Mouse (Mus musculus): ENCODE measurements around the gene Olfr58. TPM values are rescaled to one million over a fixed set of nuclear protein-coding genes. Genes with fewer than 3 reads are reported as not detected.
"Not testable (repeated sequence)": the region's sequence is repeated elsewhere in the genome, so short reads cannot be mapped to it uniquely, and the experiment has no call there.

Gene Olfr58
- polyA plus RNA-seq (2021) = not detected

DNA sequence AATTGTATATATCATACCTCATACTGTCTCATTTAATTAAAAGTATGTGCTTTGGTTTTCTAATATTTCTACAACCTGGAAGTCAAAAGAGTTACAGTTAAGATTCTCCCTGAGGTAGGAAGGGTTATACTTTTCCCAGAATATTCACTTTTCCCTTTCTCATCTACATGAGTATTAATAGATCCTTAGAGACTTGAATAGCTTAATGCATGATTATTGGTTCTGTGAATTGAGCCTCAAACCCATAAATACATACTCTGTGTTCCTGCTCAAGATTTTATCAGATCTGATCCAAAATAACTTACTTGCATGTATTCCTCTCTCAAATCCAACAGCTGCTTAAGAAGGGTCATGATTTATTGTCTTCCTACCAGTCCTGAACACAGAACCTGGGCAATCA is at the start of gene Olfr58:
Olfr58 (plus strand) TSS at position 301 of the 400 bp plus-strand sequence.
- no peaks in the 10 kb centered on the region for H3K27me3 ChIP-seq
- no peak for TF ChIP-seq CTCF (IDR thresholded peaks at IDR 0.05)
- in situ Hi-C loops (cut with MboI; ENCODE audit: low pct_unique_long_range_greater_than_20kb) = no loop called here
- POLR2A ChIA-PET = no interaction called here
- DNase-seq (ENCODE audit: low read depth, low spot score) = no peak
- CTCF ChIA-PET = no interaction called here
- ATAC-seq = no peak

DNA sequence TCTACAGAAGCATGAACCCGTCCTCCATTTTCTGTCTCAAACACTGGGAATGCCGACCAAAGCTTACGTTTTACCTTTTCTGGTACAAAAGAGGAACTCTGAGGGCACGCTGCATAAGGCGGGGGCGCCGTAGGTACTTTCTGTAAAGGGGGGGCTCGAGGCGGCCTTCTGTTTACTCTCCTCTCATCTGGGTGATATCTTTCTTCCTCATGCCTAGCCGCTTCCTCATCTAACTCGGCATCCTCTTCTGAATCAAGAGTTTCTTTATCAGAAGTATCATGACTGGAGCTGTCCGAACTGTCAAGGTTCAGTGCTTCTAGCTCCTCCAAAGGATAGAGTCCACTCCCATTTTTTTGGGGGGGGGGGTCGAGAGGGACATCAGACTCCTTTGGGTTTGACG is 10.9 kb upstream of the Olfr58 start:
- in situ Hi-C loops (cut with MboI; ENCODE audit: low pct_unique_long_range_greater_than_20kb) = no loop called here
- H3K27me3 ChIP-seq = no peaks in the 10 kb centered on the region
- DNase-seq (ENCODE audit: low read depth, low spot score) (no peak), ATAC-seq (no peak)
- POLR2A ChIA-PET = no interaction called here
- no peak for TF ChIP-seq CTCF (IDR thresholded peaks at IDR 0.05)
- CTCF ChIA-PET = no interaction called here

DNA sequence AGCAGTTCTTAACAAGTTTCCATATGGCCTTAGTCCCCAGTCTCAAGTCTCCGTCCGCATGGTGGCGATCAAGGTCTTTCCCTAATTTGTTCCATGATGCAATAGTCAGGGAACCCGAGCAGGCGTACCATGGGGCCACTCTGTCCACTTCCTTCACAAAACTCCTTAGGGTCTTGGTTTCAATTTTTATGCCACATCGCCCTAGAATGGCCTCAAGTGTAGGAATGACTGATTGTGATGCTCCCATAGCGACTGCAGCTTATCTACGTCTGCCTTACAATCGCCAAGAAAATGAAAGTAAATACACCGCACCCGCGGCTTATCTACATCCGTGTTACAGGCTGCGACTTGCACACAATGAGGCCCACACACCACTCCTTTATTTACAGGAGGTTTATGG is 10.4 kb upstream of the Olfr58 start:
- ATAC-seq (no peak), DNase-seq (ENCODE audit: low read depth, low spot score) (no peak)
- ChIA-PET POLR2A (no interaction called here), CTCF (no interaction called here)
- H3K27me3 ChIP-seq = no peaks in the 10 kb centered on the region
- in situ Hi-C loops (cut with MboI; ENCODE audit: low pct_unique_long_range_greater_than_20kb) = no loop called here
- TF ChIP-seq CTCF (IDR thresholded peaks at IDR 0.05) = no peak

DNA sequence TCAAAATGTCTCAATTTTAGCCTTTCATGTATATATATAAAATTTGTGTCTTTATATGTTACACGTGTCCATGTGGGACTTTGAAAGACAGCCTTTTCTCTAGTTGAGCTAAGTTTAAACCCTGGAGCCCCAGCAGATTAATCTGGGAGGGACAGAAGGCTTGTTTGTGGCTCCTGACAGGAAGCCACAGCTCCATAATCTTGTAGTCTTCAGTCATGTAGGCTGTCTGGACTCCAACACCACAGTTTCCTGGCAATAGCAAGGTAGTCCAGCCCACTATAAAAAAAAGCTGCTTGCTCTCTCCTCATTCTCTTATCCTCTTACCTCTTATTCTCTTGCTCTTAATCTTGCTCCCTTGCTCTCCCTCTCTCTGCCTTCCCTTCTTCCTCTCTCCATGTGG is 22.9 kb downstream of the Olfr58 start:
- TF ChIP-seq CTCF (IDR thresholded peaks at IDR 0.05) = no peak
- in situ Hi-C loops (cut with MboI; ENCODE audit: low pct_unique_long_range_greater_than_20kb) = no loop called here
- CTCF ChIA-PET = interaction anchor here (1.0 kb wide), 1 partner anchor 18 kb away, joined by 3 read pairs; no protein-coding TSS in a partner anchor
- DNase-seq (ENCODE audit: low read depth, low spot score) (no peak), ATAC-seq (no peak)
- H3K27me3 ChIP-seq = no peaks in the 10 kb centered on the region
- POLR2A ChIA-PET = no interaction called here

DNA sequence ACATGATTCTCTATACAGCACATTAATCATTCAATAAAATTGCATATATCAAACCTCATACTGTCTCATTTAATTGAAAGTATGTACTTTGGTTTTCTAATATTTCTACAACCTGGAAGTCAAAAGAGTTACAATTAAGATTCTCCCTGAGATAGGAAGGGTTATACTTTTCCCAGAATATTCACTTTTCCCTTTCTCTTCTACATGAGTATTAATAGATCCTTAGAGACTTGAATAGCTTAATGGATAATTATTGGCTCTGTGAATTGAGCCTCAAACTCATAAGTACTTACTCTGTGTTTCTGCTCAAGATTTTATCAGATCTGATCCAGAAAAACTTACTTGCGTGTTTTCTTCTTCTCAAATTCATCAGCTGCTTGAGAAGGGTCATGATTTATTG is 24.5 kb downstream of the Olfr58 start, which contains the start of gene Olfr859:
Olfr859 (plus strand) TSS at position 301 of the 400 bp plus-strand sequence.
- H3K27me3 ChIP-seq; POLR2A ChIA-PET; ATAC-seq; CTCF ChIA-PET; DNase-seq (ENCODE audit: low read depth, low spot score); in situ Hi-C loops (cut with MboI; ENCODE audit: low pct_unique_long_range_greater_than_20kb): not testable (repeated sequence)

Other genes starting within 250 kb of the Olfr58 start
- gene Olfr853, start 239.2 kb upstream of the Olfr58 start, polyA plus RNA-seq (2021) = not detected
- not detected for gene Olfr854, start 212.9 kb upstream of the Olfr58 start, polyA plus RNA-seq (2021)
- not detected for gene Olfr855, start 197.7 kb upstream of the Olfr58 start, polyA plus RNA-seq (2021)
- gene Zfp317, start 158.2 kb upstream of the Olfr58 start, polyA plus RNA-seq (2021) = 20.9 TPM
- not detected for gene Olfr857, start 70.8 kb upstream of the Olfr58 start, polyA plus RNA-seq (2021)
- not detected for gene Olfr859, start 24.6 kb downstream of the Olfr58 start, polyA plus RNA-seq (2021)
- not detected for gene Olfr860, start 69.5 kb downstream of the Olfr58 start, polyA plus RNA-seq (2021)
- not detected for gene Olfr862, start 107.7 kb downstream of the Olfr58 start, polyA plus RNA-seq (2021)
- 2.6 TPM for gene Olfr77, start 136.6 kb downstream of the Olfr58 start, polyA plus RNA-seq (2021)
- gene Olfr866, start 247.8 kb downstream of the Olfr58 start, polyA plus RNA-seq (2021) = not detected